Mouse (Mus musculus) right cerebral cortex, postnatal 14 days (tissue): Measurements from ENCODE around the gene Slc4a10.

Source experiments
- DNase-seq: peaks from one replicate; pipeline ENCODE4 v3.0.0; 2022

Gene Slc4a10

DNA sequence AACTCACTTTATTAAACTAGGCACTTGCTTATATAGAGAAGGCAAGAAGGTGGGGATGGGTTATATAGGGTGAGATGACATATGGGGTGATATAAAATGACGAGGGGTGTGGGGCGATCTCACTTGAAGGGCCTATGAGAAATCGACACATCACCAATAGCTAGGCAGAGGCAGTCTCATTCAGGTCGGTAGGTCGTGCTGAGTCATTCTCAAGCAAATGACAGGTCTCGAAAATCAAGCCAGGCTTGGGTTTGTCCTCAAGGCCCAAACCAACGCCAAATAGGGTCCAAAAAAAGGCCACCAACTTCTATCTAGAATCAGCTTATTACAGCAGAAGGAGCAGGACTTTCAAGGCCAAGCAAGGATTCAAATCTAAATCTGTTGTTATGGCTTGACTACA, 233.5 kb downstream of the Slc4a10 start:
- DNase-seq, result no peak

GRCm38 (mm10) chr2:62285026-62285425, 238.8 kb downstream of the Slc4a10 start:
- DNase-seq, result no peak

DNA sequence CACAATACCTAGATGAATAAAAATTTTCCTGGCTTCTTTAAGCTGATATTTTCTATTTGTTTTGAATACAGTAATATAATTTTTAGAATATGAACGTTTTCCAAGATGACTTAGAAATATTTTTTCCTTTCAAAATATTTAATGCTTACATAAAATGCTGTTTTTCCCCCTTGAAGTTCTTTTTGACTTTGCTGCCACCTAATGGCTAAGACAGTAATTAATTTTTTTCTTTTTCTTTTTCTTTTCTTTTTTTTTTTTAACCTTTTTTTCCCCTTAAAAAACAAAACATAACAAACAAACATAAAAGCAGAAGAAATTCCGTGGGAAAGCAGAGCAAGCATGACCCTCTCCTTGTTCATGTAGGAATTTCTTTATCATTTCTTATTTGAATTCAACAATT, 239.6 kb downstream of the Slc4a10 start:
- DNase-seq, result no peak

- DNase-seq, result no peak
Measured at GRCm38 (mm10) chr2:62287532-62287931, 241.3 kb downstream of the Slc4a10 start.

DNA sequence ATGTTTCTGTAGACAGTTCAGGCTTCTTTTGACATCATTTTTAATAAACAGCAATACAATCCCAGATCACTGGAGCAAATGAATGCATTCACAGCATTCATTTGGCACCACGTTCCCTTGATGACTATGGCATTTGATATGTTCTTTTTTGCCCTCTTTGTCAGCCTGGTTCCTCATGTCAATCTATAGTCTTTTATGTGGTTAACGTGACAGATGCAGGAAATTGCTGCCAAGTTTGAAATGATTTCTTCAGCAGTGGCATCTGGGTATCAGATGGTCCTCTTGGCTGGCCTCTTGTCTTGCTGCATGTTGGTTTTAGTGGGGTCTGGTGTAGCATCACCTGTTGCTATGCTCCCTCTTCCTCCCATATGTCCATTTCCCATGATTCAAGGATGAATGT, 247.6 kb downstream of the Slc4a10 start:
- DNase-seq, result no peak

- DNase-seq, result no peak
Measured at GRCm38 (mm10) chr2:62301716-62302115, 255.5 kb downstream of the Slc4a10 start.

DNA sequence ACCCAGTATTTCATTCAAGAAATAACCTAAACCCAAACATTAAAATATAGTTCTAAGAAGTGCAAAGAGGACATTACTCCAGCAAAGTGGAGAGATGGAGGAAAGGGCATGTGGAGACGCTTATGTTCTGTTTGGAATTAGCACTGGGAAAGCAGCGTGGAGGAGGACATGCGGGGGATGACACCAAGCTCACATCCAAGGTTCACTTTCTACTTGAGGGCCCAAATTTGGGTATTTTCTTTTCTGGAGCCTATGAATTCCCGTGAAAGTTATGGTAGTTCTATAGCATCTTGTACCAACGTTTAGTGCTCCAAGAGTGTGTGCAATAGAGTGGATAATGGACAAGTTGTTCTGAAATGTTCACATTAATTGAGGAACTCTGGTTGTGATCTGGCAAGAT, 260.7 kb downstream of the Slc4a10 start:
- no peak for DNase-seq

DNA sequence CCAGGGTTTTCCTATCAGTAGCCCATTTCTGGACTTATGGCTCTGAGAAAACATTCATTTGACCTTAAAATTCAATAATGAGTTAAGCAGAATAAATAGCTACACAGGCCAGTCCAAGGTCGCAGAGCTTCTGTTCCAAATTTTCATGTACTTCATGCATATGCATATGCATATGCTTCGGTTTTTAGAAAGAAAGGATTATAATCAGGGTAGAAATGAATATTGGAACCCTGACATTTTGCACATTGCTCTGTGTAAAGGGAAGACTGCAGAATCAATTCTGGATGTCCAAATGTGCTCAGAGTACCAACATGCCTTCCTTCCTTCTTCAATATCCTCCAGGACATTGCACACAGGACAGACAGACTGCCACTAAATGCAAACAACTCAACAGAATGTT, 261.2 kb downstream of the Slc4a10 start:
- no peak for DNase-seq

GRCm38 (mm10) chr2:62316930-62317329, 270.7 kb downstream of the Slc4a10 start:
- no peak for DNase-seq

GRCm38 (mm10) chr2:62319489-62319888, 273.2 kb downstream of the Slc4a10 start:
- DNase-seq, result no peak

GRCm38 (mm10) chr2:62323078-62323637, 276.9 kb downstream of the Slc4a10 start:
- DNase-seq, result peak; percentile 24

- no peak for DNase-seq
Measured at GRCm38 (mm10) chr2:62325388-62325787, 279.1 kb downstream of the Slc4a10 start.

- DNase-seq, result no peak
Measured at GRCm38 (mm10) chr2:62331913-62332312, 285.7 kb downstream of the Slc4a10 start.

GRCm38 (mm10) chr2:62332465-62332864, 286.2 kb downstream of the Slc4a10 start:
- DNase-seq, result no peak

- DNase-seq, result no peak
Measured at GRCm38 (mm10) chr2:62334397-62335243, 288.4 kb downstream of the Slc4a10 start.

GRCm38 (mm10) chr2:62337086-62337485, 290.8 kb downstream of the Slc4a10 start:
- no peak for DNase-seq

- no peak for DNase-seq
Measured at GRCm38 (mm10) chr2:62339222-62339944, 293.1 kb downstream of the Slc4a10 start.

- DNase-seq, result no peak
Measured at GRCm38 (mm10) chr2:62341061-62341733, 294.9 kb downstream of the Slc4a10 start.

- peak; percentile 50 for DNase-seq
Measured at GRCm38 (mm10) chr2:62341734-62342128, 295.5 kb downstream of the Slc4a10 start.

GRCm38 (mm10) chr2:62344367-62344766, 298.1 kb downstream of the Slc4a10 start:
- DNase-seq, result no peak

DNA sequence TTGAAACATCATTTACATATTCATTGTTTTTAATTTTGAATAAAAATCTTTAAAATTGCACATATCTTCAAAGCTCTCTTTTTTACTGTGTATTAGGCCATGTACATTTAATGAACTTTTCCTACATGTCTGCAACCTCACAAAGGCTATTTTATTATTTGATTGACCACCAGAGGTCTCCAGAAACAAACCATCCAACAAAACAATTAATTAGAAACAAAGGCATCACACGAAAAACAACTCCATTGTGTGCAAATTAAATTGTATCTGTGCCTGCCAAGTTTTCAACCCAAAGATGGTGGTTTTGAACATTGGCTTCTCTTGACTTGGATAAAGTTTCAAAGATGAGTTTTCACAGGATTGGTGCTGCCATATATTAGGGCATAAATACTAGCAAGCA, 300.5 kb downstream of the Slc4a10 start:
- no peak for DNase-seq

DNA sequence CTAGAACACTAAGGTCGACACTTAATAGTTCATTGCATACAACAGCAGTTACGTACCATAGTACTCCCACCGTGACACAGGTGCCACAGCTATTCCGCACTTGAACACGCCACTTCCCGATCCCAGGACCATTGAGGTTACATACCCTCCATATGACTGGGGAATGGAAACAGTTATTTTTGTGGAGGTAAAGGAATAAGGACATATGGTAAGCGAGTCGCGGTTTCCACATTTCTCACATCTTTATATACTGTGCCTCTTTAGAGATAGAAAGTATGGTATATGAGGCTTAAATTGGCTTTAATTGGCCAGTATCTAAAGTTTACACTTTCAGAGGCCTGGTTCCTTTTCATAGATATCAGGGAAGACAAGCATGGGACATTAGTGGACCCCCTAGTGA, 301.5 kb downstream of the Slc4a10 start:
- no peak for DNase-seq

GRCm38 (mm10) chr2:62352035-62352434, 305.8 kb downstream of the Slc4a10 start:
- no peak for DNase-seq
